ENCODE assay signal across 18 mouse cellular contexts in the genomic region with DNA sequence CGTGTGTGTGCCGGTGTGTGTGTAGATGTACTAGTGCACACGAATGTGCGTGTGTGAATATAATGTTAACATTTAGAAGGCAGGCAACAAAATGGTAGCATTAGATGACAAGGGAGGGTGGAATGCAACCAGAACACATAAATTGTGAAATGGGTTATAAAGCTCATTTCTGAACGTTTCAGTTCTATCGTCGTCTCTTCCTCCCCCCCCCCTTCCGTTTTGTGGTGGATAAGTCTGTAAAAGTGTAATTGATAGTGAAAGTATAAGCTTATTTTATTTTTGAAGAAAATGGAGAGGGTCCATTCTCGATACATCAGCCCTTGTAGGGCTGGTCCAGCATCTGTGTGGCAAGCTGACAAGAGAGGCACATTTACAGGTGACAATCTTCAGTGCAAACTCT. TPM values are rescaled to one million over a fixed set of nuclear protein-coding genes. Genes with fewer than 3 reads are reported as not detected.
A peak's percentile ranks its signal among the peaks of the same experiment; 100 is the strongest.
DNase-seq lines count a peak whose midpoint lies in the region; ATAC-seq and TF ChIP-seq lines count a peak whose summit lies in the region.
"Had no signal": no experiment of that assay in that cellular context is flagged by ENCODE, and none has a peak within 500 bp of the region (broad histone marks: within the 10 kb centered on the region; RNA-seq: fewer than 3 reads in every experiment).

No protein-coding gene starts in this region.

- TF ChIP-seq CTCF in spleen, adult 2 months (IDR thresholded peaks at IDR 0.05; ENCODE audit: extremely low read depth, insufficient read depth, insufficient read length, insufficient replicate concordance), result no peak

- no peaks in the 10 kb centered on the region for H3K36me3 ChIP-seq in spleen, adult 2 months (ENCODE audit: control insufficient read depth, insufficient read depth, low read length)
- no peaks in the 10 kb centered on the region for H3K36me3 ChIP-seq in forebrain, embryonic 10.5 days (replicated peaks)
- H3K36me3 ChIP-seq: embryonic facial prominence, embryonic 10.5 days; forebrain, embryonic 15.5 days; heart, embryonic 10.5 days; heart, embryonic 15.5 days; hindbrain, embryonic 13.5 days had no signal

- H3K4me1 ChIP-seq in spleen, adult 2 months (ENCODE audit: control insufficient read depth, insufficient read depth, insufficient read length), result peaks cover 20% of the 10 kb centered on the region
- H3K4me1 ChIP-seq in forebrain, embryonic 10.5 days, result peaks cover 42% of the 10 kb centered on the region
- H3K4me1 ChIP-seq: forebrain, embryonic 15.5 days had no signal

- H3K4me3 ChIP-seq in spleen, adult 2 months (ENCODE audit: extremely low read depth, insufficient read depth, insufficient read length), result no peak overlapping the region
- no peak overlapping the region for H3K4me3 ChIP-seq in forebrain, embryonic 10.5 days
- H3K4me3 ChIP-seq: embryonic facial prominence, embryonic 10.5 days; forebrain, embryonic 15.5 days; heart, embryonic 10.5 days; heart, embryonic 15.5 days; hindbrain, embryonic 13.5 days had no signal

- WGBS in spleen, adult 2 months, result 51% methylated on average over 9 of the region's 9 CpGs
- 91% methylated on average over 9 of the region's 9 CpGs for WGBS in forebrain, embryonic 10.5 days

- no peak for TF ChIP-seq POLR2A in spleen, adult 2 months (IDR thresholded peaks at IDR 0.05; ENCODE audit: low read depth, low read length)

- no peaks in the 10 kb centered on the region for H3K9me3 ChIP-seq in forebrain, embryonic 10.5 days
- H3K9me3 ChIP-seq: embryonic facial prominence, embryonic 10.5 days; forebrain, embryonic 15.5 days; heart, embryonic 10.5 days; heart, embryonic 15.5 days; hindbrain, embryonic 13.5 days had no signal

- peak; percentile 53 for ATAC-seq in CD4-positive, CD25-positive, alpha-beta regulatory T cell, adult 4 months
- ATAC-seq: forebrain, embryonic 15.5 days; hindbrain, postnatal 0 days had no signal

- H3K27me3 ChIP-seq in spleen, adult 2 months (ENCODE audit: control insufficient read depth, insufficient read depth, low read length), result no peaks in the 10 kb centered on the region
- H3K27me3 ChIP-seq in forebrain, embryonic 10.5 days (ENCODE audit: poor library complexity, severe bottlenecking), result peaks cover 14% of the 10 kb centered on the region
- H3K27me3 ChIP-seq: forebrain, embryonic 15.5 days; heart, embryonic 15.5 days had no signal

- peak overlapping the region; percentile 68 for H3K27ac ChIP-seq in spleen, adult 2 months (ENCODE audit: insufficient read depth, low read length)
- no peak overlapping the region for H3K27ac ChIP-seq in forebrain, embryonic 10.5 days
- H3K27ac ChIP-seq: embryonic facial prominence, embryonic 10.5 days; forebrain, embryonic 15.5 days; heart, embryonic 10.5 days; heart, embryonic 15.5 days; hindbrain, embryonic 13.5 days; hindbrain, postnatal 0 days had no signal

- no peak for DNase-seq in spleen, adult 2 months (ENCODE audit: low read depth in 1 of 2, low spot score in 2 of 2)
- no peak for DNase-seq in spleen, adult 18-20 months
- DNase-seq in induced T-regulatory cell, adult 2 months (ENCODE audit: low read depth), result peak; percentile 67
- no peak for DNase-seq in layer of hippocampus, postnatal 14 days (ENCODE audit: low spot score in 2 of 2)
- DNase-seq in forebrain, embryonic 10.5 days (ENCODE audit: extremely low spot score, low spot score), result no peak
- DNase-seq: adrenal gland, postnatal 14 days; cerebellum, adult 2 months; gastrocnemius, postnatal 36 days; heart, adult 18-20 months; heart, postnatal 14 days had no signal

RNA-seq across cellular contexts. Expression of a gene that starts 2.5 kb away (rescaled TPM):
- 14.1 and 18.1 TPM in 2 replicates for polyA plus RNA-seq in spleen, adult 2 months (2012; rRNA removed)
- 1 to 10 TPM in 1 of 2 experiments, under 1 TPM in 1; 0.50 to 1.8 TPM for polyA plus RNA-seq in CD4-positive, CD25-positive, alpha-beta regulatory T cell, adult 4 months (2017; shearing (Covaris generic))
- total RNA-seq in layer of hippocampus, postnatal 14 days (2021), result 1 to 10 TPM; 1.4 TPM
- polyA plus RNA-seq in forebrain, embryonic 10.5 days (2016; fragmentation: Nextera tagmentation; extraction: Ambion mirVana), result 0.58 TPM in 2 replicates
- total RNA-seq: MEL had no signal
